Mouse (Mus musculus) olfactory bulb, adult 2 months (tissue): ENCODE measurements around the gene Zbtb42.

ENCODE experiments used
- CTCF ChIP-seq: fragments of 200-500 bp; IDR thresholded peaks from 2 replicates; pipeline ENCODE4 v1.5.1; 2012; ENCODE audit warnings: low read depth, mild to moderate bottlenecking, low read length, moderate library complexity; ENCODE audit not compliant: insufficient read depth
- POLR2A ChIP-seq: fragments of 200-500 bp; IDR thresholded peaks from 2 replicates; pipeline ENCODE4 v1.6.1; 2012; ENCODE audit warnings: mild to moderate bottlenecking, low read depth, low read length, moderate library complexity; ENCODE audit not compliant: insufficient read depth

DNA sequence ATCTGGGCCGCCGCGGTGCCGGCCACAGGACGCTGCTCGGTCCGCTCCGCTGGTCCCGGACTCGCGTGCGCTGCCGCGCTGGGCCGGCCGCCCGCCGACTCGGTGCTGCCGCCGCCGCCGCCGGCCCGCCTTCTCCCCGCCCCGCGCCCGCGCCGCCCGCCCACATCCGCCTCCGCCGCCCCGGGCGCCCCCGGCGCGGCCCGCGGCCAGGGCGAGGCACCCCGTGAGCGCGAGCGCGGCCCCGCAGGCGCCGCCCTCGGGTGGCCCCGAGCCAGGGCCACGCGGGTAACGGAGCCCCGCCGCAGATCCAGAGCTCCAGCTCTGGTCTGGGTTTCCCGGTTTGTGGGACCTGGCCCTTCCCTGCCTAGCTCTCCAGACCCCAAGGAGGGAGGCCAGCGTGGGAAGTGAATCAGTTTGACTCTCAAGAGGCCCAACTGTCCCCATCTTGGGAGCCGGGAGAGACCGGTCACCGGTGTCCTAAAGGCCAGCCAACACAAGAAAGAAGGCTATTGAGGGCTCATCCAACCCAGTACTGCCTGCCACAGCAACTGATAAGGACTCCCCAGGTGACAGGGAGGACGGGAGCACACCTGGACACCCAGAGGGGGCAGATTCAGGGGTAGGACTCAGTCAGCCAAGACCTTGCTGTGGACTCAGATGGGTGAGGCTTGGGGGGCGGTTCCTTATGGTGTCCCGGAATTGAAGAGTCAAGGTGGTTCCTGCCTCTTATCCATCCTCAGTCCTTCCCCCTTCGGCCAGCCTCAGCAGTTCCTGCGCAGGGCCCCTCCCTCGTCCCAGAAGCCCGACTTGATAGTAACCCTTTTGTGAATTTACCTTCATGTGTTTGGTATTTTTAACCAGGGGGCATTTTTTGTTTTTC, 4.3 kb upstream of the Zbtb42 start, which contains the start of gene Akt1:
- no peak for TF ChIP-seq CTCF
- TF ChIP-seq POLR2A: no peak
